Mouse (Mus musculus) heart, adult 2 months (tissue): Measurements from ENCODE around the gene Gm47995. TPM values are rescaled to one million over a fixed set of nuclear protein-coding genes. Genes with fewer than 3 reads are reported as not detected.
"Not testable (repeated sequence)": the region's sequence is repeated elsewhere in the genome, so short reads cannot be mapped to it uniquely, and the experiment has no call there.

Experiments used
- DNase-seq, 2 experiments: peaks; one replicate each; pipeline ENCODE4 v3.0.0; 2021
- H3K27ac ChIP-seq: fragments of 200-600 bp; 2 replicates; pipeline ENCODE4 v1.8.1; 2022
- H3K27me3 ChIP-seq: fragments of 200-500 bp; 2 replicates; pipeline ENCODE4 v1.6.1; 2012; ENCODE audit warnings: mild to moderate bottlenecking, low read length, inconsistent platforms, mixed read lengths; ENCODE audit not compliant: control insufficient read depth, insufficient read depth
- H3K36me3 ChIP-seq: fragments of 200-500 bp; 2 replicates; pipeline ENCODE4 v1.6.1; 2012; ENCODE audit warnings: low read length, inconsistent platforms; ENCODE audit not compliant: control insufficient read depth, insufficient read depth
- H3K4me1 ChIP-seq: fragments of 200-500 bp; 2 replicates; pipeline ENCODE4 v1.6.1; 2011; ENCODE audit warnings: low read length; ENCODE audit not compliant: control insufficient read depth, insufficient read depth
- H3K4me3 ChIP-seq: fragments of 200-600 bp; 2 replicates; pipeline ENCODE4 v1.8.1; 2022
- H3K79me2 ChIP-seq: fragments of 200-500 bp; replicated peaks from 2 replicates; pipeline ENCODE4 v1.6.1; 2012; ENCODE audit warnings: mild to moderate bottlenecking, inconsistent platforms, low read length, moderate library complexity, mixed read lengths; ENCODE audit not compliant: control insufficient read depth, insufficient read depth
- H3K9ac ChIP-seq: fragments of 200-500 bp; 2 replicates; pipeline ENCODE4 v1.6.1; 2012; ENCODE audit warnings: low read depth, mild to moderate bottlenecking, control low read depth, inconsistent platforms, low read length, mixed read lengths
- CTCF ChIP-seq: fragments of 200-600 bp; IDR thresholded peaks from 2 replicates; pipeline ENCODE4 v1.8.1; 2022; ENCODE audit warnings: antibody characterized with exemption, mild to moderate bottlenecking, moderate library complexity
- EP300 ChIP-seq: fragments of 200-500 bp; IDR thresholded peaks from 2 replicates; pipeline ENCODE4 v1.6.1; 2011; ENCODE audit warnings: low read depth, low read length, control low read depth; ENCODE audit not compliant: insufficient read depth
- WGBS: fragments of 180-500 bp; shearing (Covaris S2); methylation state at CpG from one replicate; pipeline ENCODE4 v1.1.7; 2018; 5-methylcytosine and 5-hydroxymethylcytosine counted together
- intact Hi-C: fragments of 180-260 bp; cut with DNase I; formaldehyde crosslinking; loops from one replicate; pipeline ENCODE4 v1.15.1; 2025
- polyA plus RNA-seq: library from polyadenylated mRNA; depleted of rRNA; stranded (reverse); fragments of >200 nt; gene quantifications from 2 replicates; pipeline ENCODE4 v1.2.3, GENCODE M21; 2012
- total RNA-seq, 2 experiments: library from RNA; stranded (reverse); gene quantifications; 2 replicates each; pipeline ENCODE4 v1.2.3; 2021

The Gm47995 gene
- total and polyA plus RNA-seq, 3 experiments, result not detected

DNA sequence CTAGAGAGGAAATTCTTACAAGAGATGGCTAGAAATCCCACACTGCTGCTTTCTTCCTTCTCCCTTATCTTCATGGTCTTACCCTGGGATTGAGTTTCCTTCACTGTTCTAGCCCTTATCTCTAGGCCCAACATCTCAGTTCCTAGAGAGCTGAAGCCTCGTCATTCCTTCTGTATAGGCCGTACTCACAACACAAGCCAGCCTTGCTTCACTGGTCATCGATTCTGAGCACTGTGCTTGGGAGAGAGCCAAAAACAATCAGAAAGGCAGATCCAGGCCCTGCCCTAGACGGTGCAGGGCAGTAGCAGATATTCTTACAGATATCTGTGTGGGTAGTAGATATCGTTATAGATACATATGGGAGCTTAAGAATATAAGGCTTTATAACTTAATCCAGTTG is 4.5 kb downstream of the Gm47995 start:
- H3K27me3 ChIP-seq, H3K79me2 ChIP-seq, intact Hi-C loops, DNase-seq, H3K4me3 ChIP-seq, H3K27ac ChIP-seq, H3K36me3 ChIP-seq, H3K4me1 ChIP-seq, H3K9ac ChIP-seq: not testable (repeated sequence)
- 52% methylated on average over 3 of the region's 5 CpGs for WGBS

DNA sequence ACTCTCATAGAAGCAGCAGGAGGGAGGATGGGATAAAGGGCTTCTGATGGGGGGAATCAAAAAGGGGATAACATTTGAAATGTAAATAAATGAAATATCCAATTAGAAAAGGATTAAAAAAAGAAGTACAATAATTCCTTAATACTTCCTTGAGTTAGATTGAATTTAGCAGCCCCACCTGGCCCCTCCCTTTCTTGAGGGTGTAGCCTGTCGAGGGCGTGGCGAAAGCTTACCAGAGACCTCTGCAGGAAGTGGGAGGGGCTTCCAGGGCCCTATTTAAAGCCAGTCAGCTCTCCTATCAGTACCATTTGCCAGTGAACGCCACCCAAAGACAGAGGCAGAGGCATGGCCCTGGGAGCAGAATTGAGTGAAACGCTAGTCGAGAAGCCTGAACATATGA is 5.6 kb downstream of the Gm47995 start, which contains the start of gene 3110040M04Rik:
3110040M04Rik (plus strand) TSS at position 304 of the 400 bp plus-strand sequence.
- H3K36me3 ChIP-seq, H3K9ac ChIP-seq, H3K79me2 ChIP-seq, H3K27me3 ChIP-seq, intact Hi-C loops, DNase-seq, H3K4me1 ChIP-seq, H3K4me3 ChIP-seq, H3K27ac ChIP-seq: not testable (repeated sequence)
- WGBS, result no CpG with 5 or more reads among the region's 6 CpGs

DNA sequence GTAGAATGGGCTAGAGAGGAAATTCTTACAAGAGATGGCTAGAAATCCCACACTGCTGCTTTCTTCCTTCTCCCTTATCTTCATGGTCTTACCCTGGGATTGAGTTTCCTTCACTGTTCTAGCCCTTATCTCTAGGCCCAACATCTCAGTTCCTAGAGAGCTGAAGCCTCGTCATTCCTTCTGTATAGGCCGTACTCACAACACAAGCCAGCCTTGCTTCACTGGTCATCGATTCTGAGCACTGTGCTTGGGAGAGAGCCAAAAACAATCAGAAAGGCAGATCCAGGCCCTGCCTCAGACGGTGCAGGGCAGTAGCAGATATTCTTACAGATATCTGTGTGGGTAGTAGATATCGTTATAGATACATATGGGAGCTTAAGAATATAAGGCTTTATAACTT is 10.2 kb downstream of the Gm47995 start:
- H3K27ac ChIP-seq, H3K27me3 ChIP-seq, H3K79me2 ChIP-seq, H3K9ac ChIP-seq, intact Hi-C loops, H3K4me3 ChIP-seq, DNase-seq, H3K4me1 ChIP-seq, H3K36me3 ChIP-seq: not testable (repeated sequence)
- 51% methylated on average over 3 of the region's 5 CpGs for WGBS

DNA sequence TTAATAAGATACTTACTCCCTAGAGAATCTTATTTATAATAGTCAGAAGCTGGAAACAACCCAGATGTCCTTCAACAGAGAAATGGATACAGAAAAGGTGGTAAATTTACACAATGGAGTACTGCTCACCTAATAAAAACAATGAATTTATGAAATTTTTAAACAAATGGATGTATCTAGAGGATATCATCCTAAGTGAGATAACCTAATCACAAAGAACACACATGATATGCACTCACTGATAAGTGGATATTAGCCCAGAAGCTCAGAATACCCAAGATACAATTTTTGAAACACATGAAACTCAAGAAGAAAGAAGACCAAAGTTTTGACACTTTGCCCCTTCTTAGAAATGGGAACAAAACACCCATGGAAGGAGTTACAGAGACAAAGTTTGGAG is 10.7 kb downstream of the Gm47995 start:
- H3K9ac ChIP-seq, H3K36me3 ChIP-seq, H3K4me1 ChIP-seq, H3K79me2 ChIP-seq, DNase-seq, H3K27ac ChIP-seq, H3K27me3 ChIP-seq, intact Hi-C loops, H3K4me3 ChIP-seq: not testable (repeated sequence)

DNA sequence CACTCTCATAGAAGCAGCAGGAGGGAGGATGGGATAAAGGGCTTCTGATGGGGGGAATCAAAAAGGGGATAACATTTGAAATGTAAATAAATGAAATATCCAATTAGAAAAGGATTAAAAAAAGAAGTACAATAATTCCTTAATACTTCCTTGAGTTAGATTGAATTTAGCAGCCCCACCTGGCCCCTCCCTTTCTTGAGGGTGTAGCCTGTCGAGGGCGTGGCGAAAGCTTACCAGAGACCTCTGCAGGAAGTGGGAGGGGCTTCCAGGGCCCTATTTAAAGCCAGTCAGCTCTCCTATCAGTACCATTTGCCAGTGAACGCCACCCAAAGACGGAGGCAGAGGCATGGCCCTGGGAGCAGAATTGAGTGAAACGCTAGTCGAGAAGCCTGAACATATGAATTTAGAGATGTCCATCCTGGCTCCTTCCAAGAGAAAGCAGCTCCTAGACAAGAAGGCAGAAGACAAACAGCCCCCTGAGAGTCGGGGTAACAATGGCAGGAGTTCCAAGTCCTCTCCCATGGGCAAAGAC is 11.6 kb downstream of the Gm47995 start, which contains the start of gene Gm47996:
Gm47996 (plus strand) TSS at position 308 of the 532 bp plus-strand sequence.
- H3K36me3 ChIP-seq, H3K27ac ChIP-seq, H3K27me3 ChIP-seq, H3K79me2 ChIP-seq, H3K4me1 ChIP-seq, intact Hi-C loops, H3K9ac ChIP-seq, DNase-seq, H3K4me3 ChIP-seq: not testable (repeated sequence)
- 79% methylated on average over 5 of the region's 8 CpGs for WGBS

DNA sequence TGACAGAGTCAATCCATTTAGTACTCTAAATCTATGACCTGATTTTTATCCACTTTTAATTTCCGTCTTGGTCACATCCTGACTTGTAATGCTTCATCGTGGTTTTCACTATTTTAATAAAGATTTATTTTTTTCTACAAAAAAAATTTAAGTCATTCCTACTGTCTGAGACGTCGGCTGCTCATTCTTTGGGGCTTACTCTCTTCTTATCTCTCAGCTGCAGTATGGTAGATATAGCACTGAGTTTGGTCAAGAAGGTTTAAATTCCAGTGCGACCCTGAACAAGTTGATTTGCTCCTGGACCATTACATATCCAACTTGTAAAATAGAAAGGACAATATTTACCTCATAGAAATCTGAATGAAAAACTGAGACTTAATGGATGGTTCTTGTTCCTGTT is 13.4 kb downstream of the Gm47995 start:
- H3K9ac ChIP-seq, result not testable (repeated sequence)
- WGBS, result 73% methylated on average over 5 of the region's 5 CpGs

DNA sequence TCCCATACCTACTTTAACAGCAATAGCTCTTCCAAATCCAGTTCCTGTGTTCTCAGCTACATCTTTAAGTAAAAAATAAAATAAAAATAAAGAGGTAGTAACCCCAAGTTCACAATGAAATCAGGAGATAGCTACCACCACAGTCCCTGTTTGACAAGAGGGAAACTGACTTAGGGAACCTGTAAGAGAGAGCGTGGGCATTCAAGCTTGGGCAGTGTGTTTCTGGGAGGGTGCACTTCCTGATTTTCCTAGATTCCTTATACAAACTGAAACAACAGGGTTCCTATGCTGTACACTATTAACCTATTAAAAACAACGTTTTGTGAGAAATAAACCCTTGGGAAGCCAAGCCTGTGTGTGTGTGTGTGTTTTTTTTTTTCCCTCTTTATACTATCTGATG is 16.6 kb downstream of the Gm47995 start:
- no peaks in the 10 kb centered on the region for H3K36me3 ChIP-seq
- no peaks in the 10 kb centered on the region for H3K79me2 ChIP-seq
- WGBS, result 73% methylated on average over 2 of the region's 2 CpGs
- H3K27ac ChIP-seq, result no peak overlapping the region
- intact Hi-C loops, result no loop called here
- no peak for DNase-seq
- H3K4me3 ChIP-seq, result no peak overlapping the region
- no peak for TF ChIP-seq CTCF
- no peak for TF ChIP-seq EP300
- H3K27me3 ChIP-seq, result no peaks in the 10 kb centered on the region
- H3K4me1 ChIP-seq, result no peaks in the 10 kb centered on the region
- no peak overlapping the region for H3K9ac ChIP-seq

More for the DNA sequence above, 13.4 kb downstream of the Gm47995 start:
- H3K27ac ChIP-seq, H3K36me3 ChIP-seq, intact Hi-C loops, H3K79me2 ChIP-seq, H3K4me3 ChIP-seq, DNase-seq, H3K4me1 ChIP-seq, H3K27me3 ChIP-seq: not testable (repeated sequence)
